Mouse (Mus musculus) stomach, postnatal 0 days (tissue): ENCODE measurements around the gene Ctnna2. TPM values are rescaled to one million over a fixed set of nuclear protein-coding genes. Genes with fewer than 3 reads are reported as not detected.

Source experiments
- ATAC-seq: fragments of 200-750 bp; cut with Nextera tagmentation; 2 replicates; pipeline ENCODE4 v1.8.0; 2017; ENCODE audit not compliant: low FRiP score, low TSS enrichment
- DNase-seq: peaks from one replicate; pipeline ENCODE4 v3.0.0-alpha.2; 2016; ENCODE audit warnings: low spot score
- H3K27ac ChIP-seq: fragments of 300-500 bp; sonication (generic); replicated peaks from 2 replicates; pipeline ENCODE4 v1.5.1; 2014; ENCODE audit warnings: mild to moderate bottlenecking, control low read depth
- H3K27me3 ChIP-seq: fragments of 300-500 bp; sonication (generic); 2 replicates; pipeline ENCODE4 v1.6.1; 2014; ENCODE audit warnings: low read length; ENCODE audit not compliant: control insufficient read depth, insufficient read depth
- H3K36me3 ChIP-seq: fragments of 300-500 bp; sonication (generic); 2 replicates; pipeline ENCODE4 v1.6.1; 2014; ENCODE audit warnings: low read length, mixed read lengths; ENCODE audit not compliant: control insufficient read depth, insufficient read depth
- H3K4me1 ChIP-seq: fragments of 300-500 bp; sonication (generic); replicated peaks from 2 replicates; pipeline ENCODE4 v1.6.1; 2014; ENCODE audit warnings: antibody characterized with exemption; ENCODE audit not compliant: control insufficient read depth, insufficient read depth
- H3K4me2 ChIP-seq: fragments of 300-500 bp; sonication (generic); replicated peaks from 2 replicates; pipeline ENCODE4 v1.6.1; 2014; ENCODE audit warnings: low read depth, mild to moderate bottlenecking, control low read depth, moderate library complexity
- H3K4me3 ChIP-seq: fragments of 300-500 bp; sonication (generic); 2 replicates; pipeline ENCODE4 v1.5.1; 2014; ENCODE audit warnings: low read depth, low read length, control low read depth
- H3K9ac ChIP-seq: fragments of 300-500 bp; sonication (generic); 2 replicates; pipeline ENCODE4 v1.6.1; 2014; ENCODE audit warnings: mild to moderate bottlenecking, low read length, control low read depth, mixed read lengths
- H3K9me3 ChIP-seq: fragments of 300-500 bp; sonication (generic); 2 replicates; pipeline ENCODE4 v1.6.1; 2016; ENCODE audit warnings: low read length; ENCODE audit not compliant: control insufficient read depth
- CTCF ChIP-seq: IDR thresholded peaks from 2 replicates; pipeline ENCODE4 v1.5.1; 2016; ENCODE audit warnings: antibody characterized with exemption, low read depth, mild to moderate bottlenecking, moderate library complexity
- EP300 ChIP-seq: optimal IDR thresholded peaks from 2 replicates; pipeline ENCODE3; 2016; ENCODE audit warnings: antibody characterized with exemption
- WGBS: fragments of 180-500 bp; shearing (Covaris S2); extraction: QIAGEN DNeasy Blood & Tissue Kit; methylation state at CpG from one replicate; pipeline ENCODE4 v1.1.7; 2014; 5-methylcytosine and 5-hydroxymethylcytosine counted together
- polyA plus RNA-seq: library from polyadenylated mRNA; unstranded; fragments of >200 nt; fragmentation: Nextera tagmentation; extraction: Ambion mirVana; gene quantifications from 2 replicates; pipeline ENCODE4 v1.2.1, GENCODE M21; 2015

Ctnna2 gene
- polyA plus RNA-seq, 1 experiment from 2014 or later, result 1.9 TPM

DNA sequence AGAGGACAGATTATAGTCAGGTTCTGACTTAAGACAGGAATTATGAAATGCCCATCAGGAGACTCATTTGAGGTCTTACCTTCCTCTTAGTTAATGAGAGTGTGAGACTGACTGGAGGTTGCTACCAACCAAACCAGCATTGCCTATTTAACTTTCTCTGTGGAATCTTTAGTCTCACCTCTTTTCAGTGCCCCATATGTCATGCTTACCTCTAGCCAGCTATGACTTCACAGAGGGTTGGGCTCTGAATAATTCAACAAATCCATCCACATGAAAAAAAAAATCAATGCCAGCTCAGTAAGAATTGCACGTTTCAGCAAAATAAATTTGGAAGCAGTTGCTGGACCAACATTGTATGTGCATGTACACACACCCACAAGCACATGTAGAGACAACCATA, 562.5 kb downstream of the Ctnna2 start:
- Histone ChIP-seq H3K4me1 (no peaks in the 10 kb centered on the region), H3K27me3 (no peaks in the 10 kb centered on the region), H3K27ac (no peak overlapping the region), H3K36me3 (no peaks in the 10 kb centered on the region), H3K4me2 (no peak overlapping the region), H3K4me3 (no peak overlapping the region), H3K9me3 (no peaks in the 10 kb centered on the region), H3K9ac (no peak overlapping the region)
- 44% methylated on average over 1 of the region's 1 CpGs for WGBS
- ATAC-seq, result no peak
- TF ChIP-seq CTCF, result no peak
- no peak for TF ChIP-seq EP300
- DNase-seq, result no peak

DNA sequence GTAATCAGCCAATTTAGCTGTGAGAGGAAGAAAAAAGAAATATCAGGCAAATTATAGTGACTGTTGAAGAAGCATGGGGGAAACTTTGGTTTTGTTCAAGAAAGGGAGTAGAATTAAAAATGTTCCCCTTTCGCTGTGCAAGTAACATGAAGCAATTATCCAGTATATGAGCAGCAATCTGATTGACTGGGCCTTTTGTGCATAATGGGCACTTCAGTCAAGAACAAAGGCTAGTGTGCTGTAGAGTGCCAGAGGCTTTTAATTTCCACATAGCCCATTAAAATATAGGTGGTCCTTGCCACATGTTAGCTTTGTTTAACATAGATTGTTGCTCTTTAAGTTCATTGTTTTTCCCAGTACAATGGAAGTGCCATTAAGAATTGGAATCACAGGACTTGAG, 566.0 kb downstream of the Ctnna2 start:
- H3K4me1 ChIP-seq, result no peaks in the 10 kb centered on the region
- H3K4me2 ChIP-seq, result no peak overlapping the region
- H3K27ac ChIP-seq, result no peak overlapping the region
- H3K36me3 ChIP-seq, result no peaks in the 10 kb centered on the region
- WGBS, result 97% methylated on average over 1 of the region's 1 CpGs
- H3K9me3 ChIP-seq, result no peaks in the 10 kb centered on the region
- DNase-seq (no peak), ATAC-seq (no peak)
- no peak overlapping the region for H3K4me3 ChIP-seq
- no peaks in the 10 kb centered on the region for H3K27me3 ChIP-seq
- H3K9ac ChIP-seq, result no peak overlapping the region
- TF ChIP-seq CTCF, result no peak
- TF ChIP-seq EP300, result no peak

DNA sequence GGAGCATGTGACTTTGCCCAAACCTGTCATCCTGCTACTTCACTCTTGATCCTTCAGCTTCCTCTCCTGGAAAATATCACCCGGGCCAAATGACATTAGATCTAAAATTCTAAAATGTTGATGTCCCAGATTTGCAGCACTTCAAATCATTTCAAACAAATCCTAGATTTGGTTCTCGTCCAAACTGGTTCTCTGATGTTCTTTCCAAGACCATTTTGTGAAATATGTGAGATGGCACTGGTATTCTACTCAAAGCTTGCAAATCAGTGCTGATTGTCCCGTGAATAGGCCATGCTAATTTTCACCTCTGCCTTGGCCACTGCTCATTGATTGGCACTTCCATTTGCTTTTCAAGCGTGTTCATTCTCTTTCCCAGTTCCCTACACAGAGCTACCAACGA, 571.0 kb downstream of the Ctnna2 start:
- no peaks in the 10 kb centered on the region for H3K9me3 ChIP-seq
- no peak overlapping the region for H3K4me3 ChIP-seq
- ATAC-seq (no peak), DNase-seq (no peak)
- no peak for TF ChIP-seq EP300
- TF ChIP-seq CTCF, result no peak
- H3K27ac ChIP-seq, result no peak overlapping the region
- H3K4me2 ChIP-seq, result no peak overlapping the region
- no peaks in the 10 kb centered on the region for H3K27me3 ChIP-seq
- no peaks in the 10 kb centered on the region for H3K36me3 ChIP-seq
- no peaks in the 10 kb centered on the region for H3K4me1 ChIP-seq
- WGBS, result 60% methylated on average over 5 of the region's 5 CpGs
- no peak overlapping the region for H3K9ac ChIP-seq

DNA sequence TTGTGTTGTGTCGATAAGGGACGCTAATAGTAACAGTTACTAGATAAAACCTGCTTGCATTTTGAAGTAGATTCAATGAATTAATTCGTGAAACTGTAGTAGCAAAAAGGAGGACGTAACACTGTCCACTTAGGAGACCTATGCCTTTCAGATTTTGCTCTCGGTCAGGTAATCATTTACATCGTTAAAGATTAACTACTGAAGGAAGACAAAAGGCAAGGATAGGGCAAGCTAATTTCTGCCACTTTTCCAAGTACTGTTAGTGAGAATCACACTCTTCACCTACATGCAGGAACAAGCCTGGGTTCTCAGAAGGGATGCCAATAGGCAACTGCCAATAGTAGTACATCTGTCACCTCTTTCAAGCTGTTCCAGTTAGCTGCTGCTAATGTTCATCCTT, 578.7 kb downstream of the Ctnna2 start:
- DNase-seq (no peak), ATAC-seq (no peak)
- Histone ChIP-seq H3K27ac (no peak overlapping the region), H3K9me3 (no peaks in the 10 kb centered on the region), H3K4me2 (no peak overlapping the region), H3K36me3 (no peaks in the 10 kb centered on the region), H3K4me3 (no peak overlapping the region), H3K9ac (no peak overlapping the region), H3K27me3 (no peaks in the 10 kb centered on the region), H3K4me1 (no peaks in the 10 kb centered on the region)
- 75% methylated on average over 6 of the region's 6 CpGs for WGBS
- TF ChIP-seq CTCF (no peak), EP300 (no peak)

DNA sequence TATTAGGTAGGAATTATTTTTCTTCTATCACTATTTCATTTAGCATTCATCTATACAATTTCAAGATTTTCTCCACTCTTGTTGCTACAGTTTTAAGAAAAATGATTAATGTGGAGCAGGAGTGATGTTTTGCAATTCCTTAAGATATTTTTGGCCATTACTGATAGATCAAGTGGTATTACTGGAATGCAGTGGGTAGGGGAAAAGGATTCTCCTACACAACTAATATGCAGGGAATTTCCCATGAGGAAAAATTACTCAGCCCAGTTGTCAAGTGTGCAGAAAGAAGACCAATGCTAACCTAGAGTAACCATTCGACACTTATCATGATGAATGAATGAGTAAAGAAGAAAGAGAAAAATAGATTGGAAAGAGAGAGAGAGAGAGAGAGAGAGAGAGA, 587.8 kb downstream of the Ctnna2 start:
- ATAC-seq (no peak), DNase-seq (no peak)
- Histone ChIP-seq H3K9ac (no peak overlapping the region), H3K4me2 (no peak overlapping the region), H3K27ac (no peak overlapping the region), H3K9me3 (no peaks in the 10 kb centered on the region), H3K4me1 (no peaks in the 10 kb centered on the region), H3K36me3 (no peaks in the 10 kb centered on the region), H3K27me3 (no peaks in the 10 kb centered on the region), H3K4me3 (no peak overlapping the region)
- WGBS, result 59% methylated on average over 1 of the region's 1 CpGs
- no peak for TF ChIP-seq EP300
- TF ChIP-seq CTCF, result no peak

DNA sequence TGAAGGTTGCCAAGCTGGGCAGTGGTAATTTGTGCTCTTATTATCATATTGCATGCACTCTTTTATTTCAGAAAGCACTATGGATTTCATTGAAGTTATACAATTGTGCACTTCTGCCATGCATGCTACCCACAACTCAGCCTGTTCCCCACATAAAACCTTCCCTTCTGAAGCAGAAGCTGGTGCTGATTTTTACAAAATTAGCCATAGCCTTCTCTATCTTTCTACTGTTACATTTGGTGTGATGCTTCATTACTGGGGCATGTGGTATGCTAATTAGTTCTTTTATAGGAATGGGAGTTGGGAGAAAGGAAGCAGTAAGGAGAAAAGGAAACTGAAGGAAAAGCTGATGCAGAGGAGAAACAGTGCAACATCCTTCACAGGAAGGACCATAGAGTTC, 598.2 kb downstream of the Ctnna2 start:
- no peak for TF ChIP-seq CTCF
- TF ChIP-seq EP300, result no peak
- no peak overlapping the region for H3K27ac ChIP-seq

More for the DNA sequence above, 598.2 kb downstream of the Ctnna2 start:
- no peak overlapping the region for H3K4me2 ChIP-seq
- H3K36me3 ChIP-seq, result no peaks in the 10 kb centered on the region
- H3K4me3 ChIP-seq, result no peak overlapping the region
- no peaks in the 10 kb centered on the region for H3K9me3 ChIP-seq
- H3K4me1 ChIP-seq, result no peaks in the 10 kb centered on the region
- no peaks in the 10 kb centered on the region for H3K27me3 ChIP-seq
- DNase-seq (no peak), ATAC-seq (no peak)
- H3K9ac ChIP-seq, result no peak overlapping the region
